Mouse (Mus musculus): Measurements from ENCODE around the gene Trim46. TPM values are rescaled to one million over a fixed set of nuclear protein-coding genes. Genes with fewer than 3 reads are reported as not detected.

The Trim46 gene
- polyA plus RNA-seq, 1 experiment = 15.2 TPM

- H3K4me2 ChIP-seq (ENCODE audit: low read depth) = no peak overlapping the region
- H3K4me3 ChIP-seq = no peak overlapping the region
- no peaks in the 10 kb centered on the region for H3K79me2 ChIP-seq (ENCODE audit: control insufficient read depth, insufficient read depth)
- no peaks in the 10 kb centered on the region for H3K36me3 ChIP-seq (ENCODE audit: control insufficient read depth, insufficient read depth)
- H3ac ChIP-seq (ENCODE audit: control insufficient read depth, insufficient read length) = no peak overlapping the region
- H3K27me3 ChIP-seq (ENCODE audit: control insufficient read depth, insufficient read depth, insufficient read length) = no peaks in the 10 kb centered on the region
- no peak for TF ChIP-seq REST (IDR thresholded peaks at IDR 0.05; ENCODE audit: insufficient read depth, insufficient read length)
- TF ChIP-seq MYOD1 (IDR thresholded peaks at IDR 0.05; ENCODE audit: control insufficient read depth in 1 of 3, insufficient read length in 2 of 3, low read depth in 2 of 3) = no peak
- TF ChIP-seq MAX (IDR thresholded peaks at IDR 0.05; ENCODE audit: low read depth) = no peak
- no peak for TF ChIP-seq POLR2AphosphoS2 (IDR thresholded peaks at IDR 0.05; ENCODE audit: insufficient read length, low read depth)
- TF ChIP-seq POLR2A (IDR thresholded peaks at IDR 0.05; ENCODE audit: insufficient read length, low read depth) = no peak
- no peak for TF ChIP-seq SRF (IDR thresholded peaks at IDR 0.05; ENCODE audit: control insufficient read depth, insufficient read length, low read depth)
- TF ChIP-seq MYOG (IDR thresholded peaks at IDR 0.05; ENCODE audit: control insufficient read depth in 1 of 3, insufficient read depth in 1 of 3, insufficient read length in 2 of 3, low read depth in 2 of 3) = no peak
- no peak for TF ChIP-seq E2F4 (IDR thresholded peaks at IDR 0.05; ENCODE audit: insufficient read depth)
- TF ChIP-seq TCF3 (IDR thresholded peaks at IDR 0.05; ENCODE audit: insufficient read length, low read depth) = no peak
- no peak for TF ChIP-seq TCF12 (IDR thresholded peaks at IDR 0.05; ENCODE audit: insufficient read depth, poor library complexity, severe bottlenecking)
- TF ChIP-seq USF1 (IDR thresholded peaks at IDR 0.05; ENCODE audit: low read depth) = no peak
- TF ChIP-seq CEBPB (IDR thresholded peaks at IDR 0.05; ENCODE audit: insufficient read depth, poor library complexity, severe bottlenecking) = no peak
Measured at GRCm38 (mm10) chr3:89254994-89255393, 8.9 kb upstream of the Trim46 start.

DNA sequence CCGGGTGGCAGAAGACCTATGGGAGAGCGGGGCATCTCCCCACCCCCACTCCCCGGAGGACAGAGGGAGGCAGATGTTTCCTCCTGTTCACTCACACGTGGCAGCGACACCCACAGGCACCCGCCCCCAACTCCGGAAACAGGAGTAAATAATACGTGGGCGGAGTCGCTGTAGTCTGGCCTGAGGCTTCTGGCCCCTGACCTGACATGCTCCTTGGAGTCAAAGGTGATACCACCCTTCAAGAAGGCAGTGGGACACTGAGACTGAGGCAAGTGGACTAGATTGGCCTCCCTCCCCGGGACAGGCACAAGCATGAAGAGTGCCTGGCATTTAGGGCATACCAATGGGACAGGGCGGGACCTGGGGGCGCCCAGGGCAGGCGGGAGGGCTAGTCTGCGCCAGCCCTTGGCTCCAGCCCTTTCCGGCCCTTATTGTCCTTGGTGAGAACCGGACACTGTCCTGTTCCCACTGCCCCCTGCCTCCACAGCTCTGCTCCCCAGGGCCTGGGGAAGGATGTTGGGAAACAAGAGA, 5.3 kb upstream of the Trim46 start:
- no peaks in the 10 kb centered on the region for H3K27me3 ChIP-seq (ENCODE audit: control insufficient read depth, insufficient read depth, insufficient read length)
- peaks cover 16% of the 10 kb centered on the region for H3K36me3 ChIP-seq (ENCODE audit: control insufficient read depth, insufficient read depth)
- TF ChIP-seq SRF (IDR thresholded peaks at IDR 0.05; ENCODE audit: control insufficient read depth, insufficient read length, low read depth) = no peak
- no peak for TF ChIP-seq REST (IDR thresholded peaks at IDR 0.05; ENCODE audit: insufficient read depth, insufficient read length)
- peak; percentile 47 for TF ChIP-seq POLR2AphosphoS2 (IDR thresholded peaks at IDR 0.05; ENCODE audit: insufficient read length, low read depth)
- TF ChIP-seq MYOD1 (IDR thresholded peaks at IDR 0.05; ENCODE audit: control insufficient read depth in 1 of 3, insufficient read length in 2 of 3, low read depth in 2 of 3) = peak in 1 of 3 experiments; percentile 44
- no peak overlapping the region for H3ac ChIP-seq (ENCODE audit: control insufficient read depth, insufficient read length)
- peaks cover 23% of the 10 kb centered on the region for H3K79me2 ChIP-seq (ENCODE audit: control insufficient read depth, insufficient read depth)
- no peak overlapping the region for H3K4me3 ChIP-seq
- H3K4me2 ChIP-seq (ENCODE audit: low read depth) = peak overlapping the region; percentile 68

DNA sequence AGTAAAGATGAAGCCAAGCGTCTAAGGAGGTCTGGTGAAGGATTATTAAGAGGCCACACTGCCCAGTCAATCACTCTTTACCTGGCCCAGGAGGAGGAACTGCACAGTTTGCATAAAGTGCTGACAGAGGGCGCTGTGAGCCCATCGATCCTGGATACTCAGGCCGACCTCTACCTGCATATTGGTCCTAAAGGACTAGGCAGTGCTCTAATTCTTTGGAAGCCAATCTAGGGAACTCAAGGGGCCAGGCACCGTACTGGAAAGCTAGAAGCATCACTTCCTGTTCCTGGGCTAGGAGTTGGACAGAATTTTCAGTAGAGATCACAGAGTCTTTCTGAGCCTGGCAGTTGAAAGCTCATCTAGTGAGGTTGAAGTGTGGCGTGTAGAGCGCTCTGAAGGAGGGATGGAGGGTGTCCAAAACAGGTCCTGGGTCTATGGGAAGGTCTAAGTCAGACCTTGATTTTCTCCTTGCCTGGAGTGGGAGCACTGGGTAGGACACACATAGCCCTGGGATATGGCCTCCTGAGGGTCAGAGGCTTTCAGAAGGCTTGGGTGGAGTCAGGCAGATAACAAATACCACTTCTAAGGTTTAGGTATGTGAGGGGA, 4.4 kb upstream of the Trim46 start:
- Histone ChIP-seq H3ac (ENCODE audit: control insufficient read depth, insufficient read length) (no peak overlapping the region), H3K4me3 (no peak overlapping the region), H3K27me3 (ENCODE audit: control insufficient read depth, insufficient read depth, insufficient read length) (no peaks in the 10 kb centered on the region), H3K4me2 (ENCODE audit: low read depth) (peak overlapping the region; percentile 68), H3K36me3 (ENCODE audit: control insufficient read depth, insufficient read depth) (peaks cover 16% of the 10 kb centered on the region), H3K79me2 (ENCODE audit: control insufficient read depth, insufficient read depth) (peaks cover 23% of the 10 kb centered on the region)
- TF ChIP-seq TCF12 (IDR thresholded peaks at IDR 0.05; ENCODE audit: insufficient read depth, poor library complexity, severe bottlenecking) (no peak), POLR2AphosphoS2 (IDR thresholded peaks at IDR 0.05; ENCODE audit: insufficient read length, low read depth) (peak; percentile 87), POLR2A (IDR thresholded peaks at IDR 0.05; ENCODE audit: insufficient read length, low read depth) (peak; percentile 52), E2F4 (IDR thresholded peaks at IDR 0.05; ENCODE audit: insufficient read depth) (no peak), TCF3 (IDR thresholded peaks at IDR 0.05; ENCODE audit: insufficient read length, low read depth) (no peak)

GRCm38 (mm10) chr3:89247466-89247865, 1.4 kb upstream of the Trim46 start:
- Histone ChIP-seq H3K79me2 (ENCODE audit: control insufficient read depth, insufficient read depth) (peaks cover 23% of the 10 kb centered on the region), H3ac (ENCODE audit: control insufficient read depth, insufficient read length) (peak overlapping the region; percentile 44), H3K4me3 (peak overlapping the region; percentile 90), H3K4me2 (ENCODE audit: low read depth) (peak overlapping the region; percentile 82), H3K36me3 (ENCODE audit: control insufficient read depth, insufficient read depth) (peaks cover 16% of the 10 kb centered on the region), H3K27me3 (ENCODE audit: control insufficient read depth, insufficient read depth, insufficient read length) (no peaks in the 10 kb centered on the region)
- peak; percentile 15 for TF ChIP-seq POLR2A (IDR thresholded peaks at IDR 0.05; ENCODE audit: insufficient read length, low read depth)
- no peak for TF ChIP-seq POLR2AphosphoS2 (IDR thresholded peaks at IDR 0.05; ENCODE audit: insufficient read length, low read depth)

- Histone ChIP-seq H3K4me2 (ENCODE audit: low read depth) (peak within 1 kb of the TSS; percentile 87), H3K27me3 (ENCODE audit: control insufficient read depth, insufficient read depth, insufficient read length) (no peaks in the 10 kb centered on the region), H3K79me2 (ENCODE audit: control insufficient read depth, insufficient read depth) (peaks cover 23% of the 10 kb centered on the region), H3K36me3 (ENCODE audit: control insufficient read depth, insufficient read depth) (peaks cover 24% of the 10 kb centered on the region), H3K4me3 (peak within 1 kb of the TSS; percentile 90), H3ac (ENCODE audit: control insufficient read depth, insufficient read length) (peak within 1 kb of the TSS; percentile 44)
- TF ChIP-seq SRF (IDR thresholded peaks at IDR 0.05; ENCODE audit: control insufficient read depth, insufficient read length, low read depth) (no peak), REST (IDR thresholded peaks at IDR 0.05; ENCODE audit: insufficient read depth, insufficient read length) (no peak), E2F4 (IDR thresholded peaks at IDR 0.05; ENCODE audit: insufficient read depth) (no peak), CEBPB (IDR thresholded peaks at IDR 0.05; ENCODE audit: insufficient read depth, poor library complexity, severe bottlenecking) (no peak), TCF12 (IDR thresholded peaks at IDR 0.05; ENCODE audit: insufficient read depth, poor library complexity, severe bottlenecking) (no peak), MAX (IDR thresholded peaks at IDR 0.05; ENCODE audit: low read depth) (peak; percentile 31), MYOD1 (IDR thresholded peaks at IDR 0.05; ENCODE audit: control insufficient read depth in 1 of 3, insufficient read length in 2 of 3, low read depth in 2 of 3) (no peak), POLR2AphosphoS2 (IDR thresholded peaks at IDR 0.05; ENCODE audit: insufficient read length, low read depth) (no peak), MYOG (IDR thresholded peaks at IDR 0.05; ENCODE audit: control insufficient read depth in 1 of 3, insufficient read depth in 1 of 3, insufficient read length in 2 of 3, low read depth in 2 of 3) (no peak), USF1 (IDR thresholded peaks at IDR 0.05; ENCODE audit: low read depth) (peak; percentile 58), POLR2A (IDR thresholded peaks at IDR 0.05; ENCODE audit: insufficient read length, low read depth) (peak; percentile 51)
Measured at GRCm38 (mm10) chr3:89245688-89246171, 379 bp downstream of the Trim46 start, which contains the start of gene Krtcap2. Gene Krtcap2 (plus strand): TSS chr3:89245966.

Measured in myocyte (in vitro differentiated cells).